Mouse (Mus musculus) layer of hippocampus, adult 9-10 months (tissue): Measurements from ENCODE around the gene Ubxn11.

Source experiments
- DNase-seq: peaks from one replicate; pipeline ENCODE4 v3.0.0; 2022; ENCODE audit warnings: low spot score

Gene Ubxn11

DNA sequence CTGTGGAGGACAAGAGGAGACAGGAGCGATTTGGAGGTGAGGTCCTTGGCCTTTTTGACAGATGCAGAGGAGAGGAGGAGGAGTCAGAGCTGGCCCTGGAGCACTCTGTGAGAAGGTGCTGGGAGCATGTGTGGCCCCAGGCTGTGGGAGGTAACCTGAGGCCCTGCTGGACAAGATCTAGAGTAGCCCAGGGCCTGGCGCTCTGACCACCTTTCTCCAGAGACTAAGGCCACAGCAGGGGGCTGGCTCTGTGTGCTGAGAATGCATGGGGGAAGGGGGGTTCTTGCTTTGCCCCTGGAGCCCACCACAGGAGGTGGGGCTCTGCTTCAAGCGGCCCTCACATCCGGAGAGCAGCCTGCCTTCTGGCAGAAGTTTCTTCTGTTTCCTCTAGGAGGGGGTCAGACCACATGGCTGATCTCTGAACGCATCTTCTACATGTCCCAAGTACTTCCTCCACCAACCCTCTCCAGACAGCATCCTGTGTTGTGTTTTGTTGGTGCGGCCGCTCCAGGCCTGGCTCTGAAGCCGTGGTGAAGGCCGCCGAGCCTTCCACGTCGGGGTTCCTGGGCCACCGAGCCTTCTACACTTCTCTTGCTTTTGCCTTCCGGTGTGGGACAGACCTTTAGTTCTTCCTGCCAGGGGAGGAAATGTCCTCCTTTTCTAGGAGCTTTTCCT lies 15.9 kb downstream of the Ubxn11 start:
- no peak for DNase-seq

DNA sequence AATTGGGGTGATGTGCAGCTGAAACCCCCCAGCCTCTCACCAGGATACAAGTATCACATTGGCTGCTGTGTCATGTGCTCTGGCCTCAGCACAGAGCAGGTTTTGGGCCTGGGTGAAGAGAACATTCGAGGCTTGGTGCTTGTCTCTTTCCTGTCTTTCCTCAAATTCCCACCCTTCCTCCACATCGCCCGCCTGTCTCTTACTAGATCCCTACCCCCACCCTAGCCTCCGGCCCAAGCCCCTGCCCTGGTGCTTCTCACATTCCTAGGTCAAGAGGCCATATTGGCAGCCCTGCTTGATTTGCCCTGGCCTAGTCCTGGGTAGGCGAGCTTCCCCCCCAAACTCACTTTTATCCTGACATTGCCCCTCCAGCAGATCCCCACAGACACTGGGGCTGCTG lies 16.7 kb downstream of the Ubxn11 start:
- no peak for DNase-seq

DNA sequence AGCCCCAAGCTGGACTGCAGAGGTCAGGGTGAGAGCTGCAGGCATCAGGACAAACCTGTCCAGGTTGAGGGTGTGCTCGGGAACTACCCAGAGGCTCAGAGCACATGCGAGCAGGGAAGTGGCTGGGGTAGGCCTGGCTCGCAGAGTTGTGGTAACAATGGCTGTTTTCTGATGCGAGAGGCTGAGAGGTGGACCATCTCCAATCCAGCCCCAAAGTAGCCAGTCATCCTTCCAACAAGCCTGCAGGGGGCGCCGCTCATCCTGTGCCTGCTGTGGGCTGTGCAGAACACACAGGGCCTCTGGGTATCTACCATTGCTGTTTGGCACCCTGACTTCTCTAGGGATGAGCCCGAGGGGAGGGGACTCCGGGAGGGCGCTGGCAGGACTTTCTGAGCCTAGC lies 17.3 kb downstream of the Ubxn11 start:
- DNase-seq, result no peak

DNA sequence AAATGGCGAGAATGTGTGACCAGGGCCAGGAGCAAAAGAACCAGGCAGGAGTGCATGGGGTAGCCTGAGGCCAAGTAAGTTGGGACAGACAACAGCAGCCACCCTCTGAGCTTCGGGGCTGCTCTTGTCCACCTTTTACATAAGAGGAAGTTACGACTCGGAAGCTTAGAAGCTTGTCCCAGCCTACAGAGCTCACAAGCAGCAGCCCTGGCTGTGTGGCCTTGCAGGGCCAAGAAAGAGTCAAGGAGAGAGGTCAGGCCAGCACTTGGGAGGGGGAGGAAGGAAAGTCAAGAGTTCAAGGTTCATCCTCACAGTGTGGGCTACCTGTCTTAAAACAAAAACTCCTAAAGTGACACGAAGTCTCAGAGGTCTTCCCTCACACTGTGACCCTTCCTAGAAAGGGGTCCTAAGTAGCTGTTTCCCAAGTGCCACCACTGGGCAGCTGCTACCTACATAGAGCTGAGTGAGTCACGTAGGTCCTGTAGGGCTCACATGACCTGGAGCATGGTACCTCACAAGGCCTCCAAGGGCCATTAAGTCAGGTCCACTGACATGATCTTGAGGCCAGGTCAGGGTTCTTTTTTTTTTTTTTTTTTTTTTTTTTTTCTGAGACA lies 17.9 kb downstream of the Ubxn11 start:
- no peak for DNase-seq

DNA sequence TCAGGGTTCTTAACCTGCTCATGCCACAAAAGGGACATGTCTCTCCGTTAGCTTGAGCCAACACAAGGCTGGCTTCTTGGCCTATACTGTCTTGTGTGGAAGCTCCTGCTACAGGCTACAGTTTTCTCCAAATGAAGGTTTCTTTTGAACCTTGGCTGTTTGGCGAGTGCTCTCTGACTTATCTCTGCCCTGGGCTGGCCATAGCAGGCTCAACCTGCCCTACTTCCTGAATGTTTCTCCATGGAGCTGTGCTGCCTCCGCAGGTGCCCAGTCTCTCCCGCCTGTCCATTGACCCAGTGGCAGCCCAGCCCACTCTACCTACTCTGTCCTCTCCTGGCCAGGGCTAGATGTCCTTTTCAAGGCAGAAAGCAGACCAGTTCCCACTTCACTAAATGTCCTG lies 18.5 kb downstream of the Ubxn11 start:
- DNase-seq, result no peak

DNA sequence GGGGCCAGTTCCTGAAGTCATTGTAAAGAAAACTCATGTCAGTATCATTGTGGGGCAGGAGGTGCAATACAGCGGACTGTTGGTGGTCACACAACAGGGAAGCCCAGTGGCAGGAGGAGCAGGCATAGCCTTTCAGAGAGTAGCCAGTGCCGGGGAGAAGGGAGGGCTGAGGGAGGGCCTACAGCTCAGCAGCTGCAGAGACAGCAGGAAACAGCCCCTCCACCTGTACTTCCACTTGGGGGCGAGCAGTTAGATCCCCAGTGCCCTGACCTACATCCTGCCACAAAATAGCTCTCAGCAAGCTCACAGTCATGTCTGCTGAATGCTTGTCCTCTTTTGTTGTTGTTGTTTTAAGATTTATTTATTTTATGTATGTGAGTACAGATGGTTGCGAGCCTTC lies 19.2 kb downstream of the Ubxn11 start:
- DNase-seq, result no peak

DNA sequence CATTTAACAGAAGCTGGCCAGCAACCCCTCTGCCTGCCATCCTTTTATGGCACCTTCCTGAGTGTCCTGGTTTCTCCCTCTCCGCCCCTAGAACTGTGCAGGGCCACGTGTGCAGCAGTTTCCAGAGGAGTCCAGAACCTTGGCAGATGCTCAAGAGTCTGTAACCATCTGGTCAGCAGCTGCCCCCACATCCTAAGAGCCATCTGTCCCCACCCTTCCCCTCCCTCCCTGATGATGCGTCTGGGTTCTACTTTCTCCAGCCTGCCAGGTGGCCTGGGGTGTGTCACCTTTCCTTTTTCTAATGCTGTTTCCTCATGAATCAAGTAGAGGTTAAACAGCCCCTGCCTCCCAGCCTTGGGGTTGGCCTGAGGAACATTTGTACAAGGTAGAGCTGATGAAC lies 19.9 kb downstream of the Ubxn11 start:
- DNase-seq, result no peak

DNA sequence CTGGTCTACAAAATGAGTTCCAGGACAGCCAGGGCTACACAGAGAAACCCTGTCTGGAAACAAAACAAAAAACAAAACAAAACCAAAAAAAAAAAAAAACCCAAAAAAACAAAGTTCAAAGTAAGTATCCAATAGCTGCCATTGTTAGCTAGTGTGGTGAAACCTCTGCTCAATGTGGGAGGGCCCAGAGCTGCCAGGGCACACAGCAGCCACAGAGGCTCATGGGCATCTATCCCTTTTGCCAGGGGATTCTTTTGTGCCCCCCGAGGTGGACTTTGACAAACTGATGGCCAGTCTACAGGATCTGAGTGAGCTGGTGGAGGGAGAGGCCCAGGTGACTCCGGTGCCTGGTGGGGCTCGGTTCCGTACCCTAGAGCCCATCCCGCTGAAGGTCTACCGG lies 20.8 kb downstream of the Ubxn11 start:
- no peak for DNase-seq

DNA sequence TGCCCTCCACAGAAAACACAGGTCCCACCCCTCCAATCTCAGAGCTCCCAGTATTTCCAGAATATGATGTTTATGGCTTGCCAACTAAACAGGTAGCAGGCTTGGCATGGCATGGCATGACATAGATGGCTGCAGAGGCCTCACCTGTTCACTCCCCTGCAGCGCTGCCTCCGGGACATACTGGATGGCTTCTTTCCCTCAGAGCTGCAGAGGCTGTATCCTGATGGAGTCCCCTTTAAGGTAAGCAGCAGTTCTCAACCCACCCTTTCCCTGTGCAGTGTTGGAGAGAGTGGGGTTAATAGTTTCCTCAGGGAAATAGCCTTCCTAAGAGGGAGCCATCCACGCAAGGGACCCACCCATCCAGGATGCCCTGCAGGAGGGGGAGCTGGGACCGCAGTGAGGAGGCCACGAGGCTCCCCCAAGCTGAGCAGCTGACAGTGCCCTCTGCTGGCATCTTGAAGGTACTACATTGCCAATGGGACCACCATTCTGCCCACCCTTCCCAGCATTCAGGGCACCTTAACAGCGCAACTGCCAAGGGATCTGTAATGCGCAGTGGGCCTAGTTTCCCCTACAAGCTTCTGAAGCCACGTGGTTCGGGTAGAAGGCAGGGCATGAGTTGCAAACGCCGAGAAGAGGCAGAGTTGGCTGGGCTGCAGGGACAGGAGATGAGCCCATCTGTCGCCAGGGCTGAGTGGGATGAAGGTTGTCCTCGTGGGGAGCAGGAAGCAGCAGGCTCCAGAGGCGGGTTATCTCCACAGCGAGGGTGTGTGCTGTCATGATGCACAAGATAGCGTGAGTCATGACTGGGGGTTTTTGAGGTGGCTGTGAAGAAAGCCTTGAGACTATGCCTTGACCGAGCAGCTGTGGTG lies 21.5 kb downstream of the Ubxn11 start:
- DNase-seq, result peak; percentile 79

DNA sequence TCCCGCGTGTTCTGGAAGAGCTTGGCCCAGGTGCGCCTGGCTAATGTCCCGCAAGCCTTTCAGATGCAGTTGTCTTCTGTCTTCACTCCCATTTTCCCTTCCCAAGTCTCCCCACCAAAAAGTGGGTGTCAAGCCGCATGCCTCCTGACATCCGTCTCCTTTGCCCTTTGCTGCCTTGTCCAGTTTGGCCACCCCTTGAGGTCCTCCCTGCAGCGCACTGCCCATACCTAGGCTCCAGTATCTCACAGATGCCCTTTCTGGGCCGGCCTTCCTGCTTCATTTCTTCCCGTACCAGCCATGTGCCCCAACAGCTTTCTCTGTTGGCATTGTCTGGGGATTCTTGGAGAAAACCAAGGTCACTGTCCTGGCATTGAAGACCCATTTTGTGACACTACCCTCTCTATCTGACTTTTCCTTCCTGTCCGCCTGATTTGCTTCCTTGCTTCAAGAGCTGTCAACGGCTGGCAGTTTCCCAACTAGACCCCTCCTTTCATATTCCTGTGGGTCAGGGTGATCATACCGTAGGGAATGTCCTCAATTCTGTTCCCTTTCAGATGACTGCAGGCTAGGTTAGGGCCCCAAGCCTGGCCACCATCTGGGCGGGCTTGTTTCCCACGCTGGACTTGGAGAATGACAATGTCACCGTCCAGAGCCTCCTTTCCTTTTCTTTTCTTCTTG lies 23.2 kb downstream of the Ubxn11 start:
- DNase-seq, result no peak

DNA sequence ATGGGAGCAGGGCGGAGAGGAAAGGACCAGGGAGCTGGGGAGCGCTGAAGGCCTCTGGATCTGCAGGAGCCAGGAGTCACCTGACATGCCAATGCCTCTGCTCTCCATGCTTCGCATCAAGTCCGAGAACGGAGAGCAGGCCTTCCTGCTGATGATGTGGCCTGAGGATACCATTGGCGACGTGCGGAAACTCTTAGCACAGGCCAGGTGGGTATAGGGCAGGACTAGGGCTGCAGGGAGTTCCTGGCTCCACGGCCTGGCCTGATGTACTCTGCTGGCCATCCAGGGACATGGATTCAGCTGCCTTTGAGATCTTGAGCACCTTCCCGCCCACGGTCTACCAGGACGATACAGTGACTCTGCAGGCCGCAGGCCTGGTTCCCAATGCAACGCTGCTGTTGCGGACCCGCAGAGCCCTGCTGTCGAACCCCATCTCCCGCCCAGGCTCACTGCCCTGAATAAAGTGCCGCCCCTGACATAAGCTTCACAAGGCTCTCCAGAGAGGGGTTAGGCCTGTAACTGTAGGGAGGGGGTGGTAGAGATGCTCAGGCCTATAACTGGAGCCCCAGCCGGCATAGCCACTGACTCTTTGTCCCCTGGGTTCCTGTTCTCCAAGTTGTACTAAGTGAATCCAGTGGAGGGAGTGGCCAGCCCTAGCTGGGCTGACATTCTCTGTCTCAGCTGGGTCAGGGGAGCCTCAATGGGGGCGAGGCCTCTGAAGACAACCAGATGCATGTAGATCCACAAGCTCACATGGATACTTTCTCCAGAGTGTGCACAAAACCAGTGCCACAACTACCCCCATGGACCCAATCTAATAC lies 24.1 kb downstream of the Ubxn11 start:
- DNase-seq, result no peak

DNA sequence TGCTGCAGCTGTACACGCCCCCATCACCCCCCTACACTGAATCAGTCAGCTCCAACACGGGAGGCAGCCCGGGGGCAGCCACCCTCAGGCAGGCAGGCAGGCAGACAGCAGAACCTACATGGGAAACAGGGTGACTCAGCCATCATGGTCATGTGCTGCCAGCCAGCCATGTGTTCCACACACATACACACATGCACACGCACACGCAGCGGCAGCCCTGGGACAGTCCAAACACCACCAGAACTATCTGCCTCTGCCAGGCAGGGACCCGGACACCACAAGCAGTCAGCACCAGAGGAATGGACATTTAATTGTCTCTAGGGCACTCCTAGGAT lies 24.7 kb downstream of the Ubxn11 start:
- no peak for DNase-seq

DNA sequence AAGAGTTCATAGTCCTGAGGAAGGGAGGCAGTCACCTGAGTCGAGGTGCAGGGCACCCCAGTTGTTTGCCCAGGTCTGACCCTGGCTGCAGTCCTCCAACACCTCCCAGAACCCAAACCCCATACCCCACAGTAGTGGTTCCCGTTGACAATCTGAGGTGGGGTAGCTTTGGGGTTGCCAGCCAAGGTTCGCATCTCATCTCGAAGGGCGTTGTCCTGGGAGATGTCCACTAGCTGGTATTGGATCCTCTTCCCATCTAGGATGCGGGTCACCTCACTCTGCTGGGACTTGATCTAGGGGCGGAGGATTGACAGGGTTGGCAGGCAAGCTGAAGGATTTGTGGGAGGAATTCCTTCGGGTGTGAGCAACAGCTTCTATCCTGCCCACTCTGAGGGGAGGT lies 25.4 kb downstream of the Ubxn11 start:
- no peak for DNase-seq

DNA sequence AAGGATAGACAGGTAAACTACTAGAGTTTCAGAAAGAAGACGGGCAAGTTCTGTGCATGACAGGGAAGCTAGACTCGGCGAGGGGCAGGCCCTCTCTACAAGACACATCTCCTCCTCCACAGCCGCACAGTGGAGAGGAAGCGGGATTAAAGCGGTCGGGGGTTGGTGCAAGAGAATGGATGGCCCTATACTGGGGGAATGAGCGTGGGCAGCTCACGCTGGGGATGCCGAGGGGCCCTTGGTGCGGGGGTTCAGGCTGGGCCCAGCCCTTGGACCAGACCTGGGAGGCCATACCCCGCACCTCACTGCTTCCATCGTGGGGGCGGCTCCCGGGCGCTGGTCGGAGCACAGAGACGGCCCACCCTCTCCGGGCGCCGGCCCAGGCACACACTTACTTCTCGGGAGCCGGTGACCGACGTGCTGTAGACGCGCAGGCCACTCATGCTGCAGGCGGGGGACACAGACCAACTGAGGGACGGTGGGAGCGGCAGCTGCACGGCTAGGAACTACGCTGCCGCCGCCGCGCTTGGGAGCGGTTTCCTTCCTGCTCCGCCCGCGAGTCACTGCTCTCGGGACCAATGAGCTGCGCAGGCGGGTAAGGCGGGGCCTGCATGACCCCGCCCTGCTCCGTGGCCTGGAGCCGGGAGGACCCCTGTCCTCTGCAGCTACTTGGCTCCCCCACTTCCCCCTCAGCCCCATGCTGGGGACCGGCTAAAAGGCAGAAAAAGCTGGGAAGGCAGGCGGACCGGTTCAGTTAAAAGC lies 26.0 kb downstream of the Ubxn11 start, which contains the start of gene Sh3bgrl3:
Gene Sh3bgrl3 (minus strand): TSS at position 569 of the 762 bp plus-strand sequence.
- peak; percentile 64 for DNase-seq

DNA sequence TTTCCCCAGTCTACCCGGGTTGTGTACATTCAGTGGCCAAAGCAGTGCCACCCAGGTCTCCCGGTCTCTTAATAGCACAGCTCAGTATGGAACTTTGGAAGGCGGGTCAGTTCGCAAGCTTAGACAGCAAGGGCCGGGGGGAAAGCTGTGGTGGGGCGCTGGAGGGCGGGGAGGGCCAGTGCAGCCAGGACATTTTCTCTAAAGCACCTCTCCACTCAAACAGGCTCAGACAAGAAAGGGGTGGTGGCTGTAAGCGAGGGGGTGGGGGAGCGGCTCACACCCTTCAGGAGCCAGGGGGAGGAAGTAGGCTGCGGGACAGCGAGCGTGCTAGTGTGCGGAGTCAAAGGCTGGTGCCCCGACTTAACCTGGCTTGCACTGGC lies 26.6 kb downstream of the Ubxn11 start:
- no peak for DNase-seq

DNA sequence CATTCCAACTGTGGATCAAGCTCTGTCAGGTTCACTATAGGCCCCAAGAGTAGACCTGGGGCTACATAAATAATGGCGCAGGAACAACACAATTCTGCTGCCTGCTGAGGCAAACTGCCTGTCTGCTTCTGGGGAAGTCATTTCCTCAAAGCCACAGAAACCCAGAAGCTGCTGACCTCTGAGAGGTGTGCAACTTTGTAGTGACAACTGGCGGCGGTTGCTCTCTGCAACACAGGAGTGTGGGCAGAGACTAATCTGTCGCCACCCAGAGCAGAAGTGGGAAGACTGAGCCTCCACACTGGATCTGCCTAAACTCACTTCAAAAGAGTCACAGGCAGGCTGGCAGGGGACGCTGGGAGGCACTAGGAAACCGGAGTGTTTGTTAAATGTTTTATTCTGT lies 27.1 kb downstream of the Ubxn11 start:
- DNase-seq, result no peak

DNA sequence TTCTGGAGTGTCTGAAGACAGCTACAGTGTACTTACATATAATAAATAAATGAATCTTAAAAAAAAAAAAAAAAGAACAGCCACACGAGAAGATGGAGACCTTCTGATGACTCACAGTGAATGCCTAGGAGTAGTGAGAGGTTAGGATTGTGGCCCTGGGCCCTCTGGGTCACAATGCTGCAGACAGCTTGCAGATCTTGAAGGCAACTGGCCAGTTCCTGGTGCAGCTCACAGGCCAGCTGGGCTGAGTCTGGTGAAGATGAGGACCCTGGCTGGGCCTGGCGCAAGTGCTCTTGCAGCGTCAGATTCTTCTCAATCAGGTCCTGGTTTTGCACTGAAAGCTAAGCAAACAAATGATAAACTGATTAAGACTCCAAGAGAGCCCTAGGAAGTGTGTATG lies 29.7 kb downstream of the Ubxn11 start:
- no peak for DNase-seq

DNA sequence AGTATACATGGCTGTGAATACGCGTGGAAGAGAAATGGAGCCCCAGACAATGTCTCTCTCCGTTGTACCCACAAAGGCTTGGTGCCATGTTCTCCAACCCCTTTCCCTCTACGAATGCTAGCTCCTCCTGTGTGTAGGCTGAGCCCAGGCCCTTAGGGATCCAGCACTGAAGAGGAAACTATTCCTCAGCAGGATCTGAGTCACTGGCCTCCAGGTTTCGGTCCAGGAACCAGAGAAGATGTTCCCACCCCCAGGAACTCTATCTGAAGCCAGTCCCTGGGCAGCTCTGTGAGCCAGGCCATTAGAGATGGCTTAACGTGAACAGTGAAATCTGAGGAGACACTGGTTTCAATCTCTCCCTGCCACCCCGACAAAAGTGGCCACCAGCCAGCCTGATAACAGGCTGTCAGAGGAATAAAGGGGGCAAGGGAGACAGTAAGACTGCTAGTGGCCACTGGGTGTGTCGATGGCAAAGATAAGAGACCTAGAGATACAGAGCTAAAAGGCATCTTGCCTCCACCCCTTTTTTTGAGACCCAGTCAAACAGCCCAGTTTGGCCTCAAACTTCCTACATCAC lies 30.2 kb downstream of the Ubxn11 start:
- DNase-seq, result no peak

DNA sequence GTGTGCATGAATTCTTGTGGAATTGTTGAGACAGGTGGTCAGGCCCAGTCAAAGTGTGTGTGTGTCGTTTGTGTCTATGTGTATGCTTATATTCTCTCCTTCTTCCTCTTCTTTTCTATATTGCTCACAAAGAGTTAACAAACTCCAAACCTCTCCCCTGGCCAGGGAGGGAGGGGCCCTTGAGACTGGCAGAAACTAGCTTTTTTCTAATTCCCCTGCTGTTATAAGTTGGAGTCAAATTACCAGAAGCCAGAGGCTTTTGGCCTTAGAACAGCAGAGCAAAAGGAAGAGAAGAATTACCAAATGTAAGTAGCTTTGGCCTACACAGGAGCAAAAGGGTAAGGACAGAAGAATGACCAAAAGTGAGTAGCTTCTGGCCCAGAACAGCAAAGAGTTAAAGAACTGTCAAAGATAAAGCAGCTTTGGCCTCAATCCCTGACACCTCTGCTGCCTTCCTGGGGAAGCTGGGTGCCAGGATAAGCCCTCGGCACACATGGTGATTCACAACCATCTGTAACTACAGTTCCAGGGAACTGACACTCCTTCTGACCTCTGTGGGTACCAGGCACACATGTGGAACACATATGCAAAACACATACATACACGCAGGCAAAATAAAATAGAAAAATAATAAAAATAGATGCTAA lies 34.0 kb downstream of the Ubxn11 start:
- DNase-seq, result no peak

DNA sequence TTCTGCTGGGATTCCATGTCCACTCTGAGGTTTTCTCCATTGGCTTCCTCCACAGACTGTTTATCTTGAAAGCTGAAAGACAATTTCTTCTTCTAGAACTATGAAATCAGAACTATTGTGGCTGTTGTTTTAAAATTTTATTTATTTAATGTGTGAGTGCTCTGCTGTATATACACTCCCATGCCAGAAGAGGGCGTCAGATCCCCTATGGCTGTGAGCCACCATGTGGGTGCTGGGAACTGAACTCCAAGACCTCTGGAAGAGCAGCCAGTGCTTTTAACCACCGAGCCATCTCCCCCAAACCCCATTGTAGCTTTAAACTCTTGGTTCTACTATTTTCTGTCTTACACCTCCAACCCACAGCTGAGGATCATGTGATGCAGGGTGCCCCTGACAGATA lies 36.5 kb downstream of the Ubxn11 start:
- DNase-seq, result no peak
